Mouse (Mus musculus): ENCODE data around the gene Rnf145.
A peak's percentile ranks its signal among the peaks of the same experiment; 100 is the strongest.
"Not testable (repeated sequence)": the region's sequence is repeated elsewhere in the genome, so short reads cannot be mapped to it uniquely, and the experiment has no call there.

The Rnf145 gene

DNA sequence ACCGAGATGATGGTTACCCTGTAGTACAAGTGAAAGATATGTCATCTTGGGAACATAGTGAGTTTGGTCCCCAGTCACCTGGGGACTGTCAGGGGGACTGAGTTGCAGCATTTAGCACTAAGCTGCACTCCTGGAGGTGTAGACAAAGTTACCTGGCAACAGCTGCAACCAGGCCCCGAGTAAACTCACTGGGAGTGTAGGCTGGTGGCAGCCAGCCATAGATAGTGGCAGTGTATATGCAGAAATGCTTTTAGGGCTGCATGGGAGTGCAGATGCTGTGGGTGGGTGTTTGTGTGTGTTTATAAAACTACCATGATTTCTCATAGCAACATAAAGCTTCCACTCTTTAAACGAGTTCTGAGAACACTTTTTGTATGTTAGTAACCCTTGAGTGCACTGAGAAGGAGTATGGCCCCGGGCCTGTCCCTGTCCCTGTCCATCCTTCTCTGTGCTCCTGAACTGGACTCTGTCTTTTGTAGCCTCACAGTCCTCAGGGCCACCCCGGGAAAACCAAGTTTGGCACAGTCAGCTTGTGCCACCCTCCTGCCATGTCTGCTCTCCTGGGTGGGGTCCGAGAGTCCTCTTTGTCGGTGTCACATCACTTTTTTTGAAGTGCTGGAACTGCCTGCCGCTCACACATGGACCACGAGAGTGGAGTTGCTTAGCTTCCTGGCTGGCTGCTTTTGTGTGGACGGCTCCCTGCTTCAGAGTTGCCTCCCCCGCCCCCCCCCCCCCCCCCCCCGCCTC lies 43.8 kb downstream of the Rnf145 start:
- DNase-seq (ENCODE audit: low spot score), result no peak

DNA sequence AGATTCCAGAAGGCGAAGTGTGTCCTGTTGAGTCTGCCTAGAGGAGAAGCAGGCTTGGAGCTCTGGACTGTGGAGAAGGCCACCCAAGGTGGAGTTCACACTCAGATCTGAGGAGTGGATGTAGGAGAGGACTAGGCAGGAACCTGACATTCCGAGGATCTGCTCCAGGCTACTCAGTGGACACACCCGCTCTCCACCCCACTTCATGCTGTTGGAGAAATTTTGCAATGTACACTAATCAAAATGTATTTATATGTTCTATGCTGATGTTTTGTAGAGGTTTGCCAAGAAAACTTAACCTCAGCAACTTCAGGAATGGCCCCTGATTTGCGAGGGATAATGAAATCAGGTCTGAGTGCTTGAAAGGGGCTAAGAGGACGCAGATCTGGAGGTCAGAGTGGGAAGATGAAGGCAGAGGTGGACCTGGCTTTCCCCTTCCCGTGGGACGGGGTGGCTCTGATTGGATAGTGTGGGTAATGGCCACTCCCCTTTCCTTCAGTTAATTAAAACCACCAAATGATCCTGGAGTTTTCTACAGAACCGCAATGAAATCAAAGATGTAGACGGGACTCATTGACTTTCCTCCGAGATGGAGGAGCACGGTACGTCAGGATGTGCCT lies 45.6 kb downstream of the Rnf145 start:
- no peak for DNase-seq (ENCODE audit: low spot score)

DNA sequence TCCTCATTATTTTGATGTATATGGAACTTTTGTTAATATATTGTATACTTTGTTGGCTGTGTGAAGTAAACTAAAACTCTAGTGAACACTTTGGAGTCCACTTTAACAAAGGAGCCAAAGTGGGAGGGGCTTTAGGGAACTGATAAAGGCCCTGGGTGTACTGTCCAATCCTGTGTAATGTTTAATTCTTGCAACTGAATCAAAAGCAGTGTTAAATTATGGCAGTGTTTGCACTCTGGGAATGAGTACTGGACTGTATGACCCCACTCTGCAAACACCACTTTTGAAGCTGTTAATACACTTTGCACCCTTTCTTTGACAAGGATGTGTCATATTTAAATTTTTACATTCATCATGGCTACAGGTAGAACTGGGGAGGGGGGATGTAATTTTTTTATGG lies 46.2 kb downstream of the Rnf145 start:
- no peak for DNase-seq (ENCODE audit: low spot score)

DNA sequence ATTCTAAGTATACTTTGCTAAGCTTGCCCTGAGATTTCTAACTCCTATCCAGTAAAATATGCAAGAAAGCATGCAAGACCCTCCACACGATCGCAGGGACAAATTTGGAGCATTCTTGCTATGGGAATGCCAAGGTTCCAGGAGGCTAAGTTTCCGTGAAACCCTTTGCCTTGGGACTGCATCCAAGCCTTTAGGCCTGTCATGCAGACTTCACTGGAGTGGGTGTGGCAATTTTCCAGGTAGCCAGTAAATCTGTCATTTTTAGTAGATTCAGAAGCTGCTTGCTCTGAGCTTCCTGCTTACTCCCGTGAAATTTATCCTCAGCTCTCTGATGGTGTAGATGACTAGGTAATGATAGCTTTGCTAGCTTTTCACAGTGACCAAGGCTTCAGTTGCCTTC lies 51.6 kb downstream of the Rnf145 start:
- DNase-seq (ENCODE audit: low spot score), result not testable (repeated sequence)

DNA sequence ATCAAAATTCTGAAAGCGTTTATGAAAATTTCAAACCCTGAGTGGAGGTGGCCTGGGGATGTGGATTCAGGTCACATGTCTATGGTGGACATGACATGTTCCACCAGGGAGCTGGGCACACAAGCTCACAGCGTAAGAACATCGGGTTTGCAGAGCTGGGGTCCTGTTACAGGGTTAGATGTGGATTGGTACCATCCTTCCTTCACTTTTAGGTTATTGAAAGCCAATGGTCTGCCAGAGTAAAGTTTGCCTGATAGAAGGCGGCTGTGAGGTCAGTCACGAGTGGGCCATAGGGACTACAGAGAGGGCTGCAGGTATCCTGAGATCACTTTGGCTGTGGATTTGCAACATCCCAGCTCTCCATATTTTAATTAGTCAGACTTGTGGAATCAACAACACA lies 54.0 kb downstream of the Rnf145 start:
- no peak for DNase-seq (ENCODE audit: low spot score)

DNA sequence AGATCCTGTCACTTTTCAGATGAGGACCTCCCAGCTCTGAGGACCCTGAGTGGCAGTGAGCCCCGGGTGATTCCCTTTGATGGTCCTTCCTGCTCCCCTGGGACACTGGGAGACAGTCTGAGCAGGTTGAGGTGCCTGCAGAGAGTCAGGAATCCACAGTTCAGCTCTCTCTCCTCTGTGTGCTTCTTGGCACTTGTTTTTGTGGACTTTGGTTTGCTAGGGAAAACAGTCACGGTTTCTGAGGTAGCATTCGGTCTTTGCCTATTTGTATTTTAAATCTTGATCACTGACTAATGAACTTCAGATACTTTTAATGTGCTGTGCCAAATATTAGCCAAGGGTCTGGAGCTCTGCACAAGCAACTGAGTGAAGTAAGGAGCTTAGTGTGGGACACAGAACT lies 54.6 kb downstream of the Rnf145 start:
- DNase-seq (ENCODE audit: low spot score), result no peak

DNA sequence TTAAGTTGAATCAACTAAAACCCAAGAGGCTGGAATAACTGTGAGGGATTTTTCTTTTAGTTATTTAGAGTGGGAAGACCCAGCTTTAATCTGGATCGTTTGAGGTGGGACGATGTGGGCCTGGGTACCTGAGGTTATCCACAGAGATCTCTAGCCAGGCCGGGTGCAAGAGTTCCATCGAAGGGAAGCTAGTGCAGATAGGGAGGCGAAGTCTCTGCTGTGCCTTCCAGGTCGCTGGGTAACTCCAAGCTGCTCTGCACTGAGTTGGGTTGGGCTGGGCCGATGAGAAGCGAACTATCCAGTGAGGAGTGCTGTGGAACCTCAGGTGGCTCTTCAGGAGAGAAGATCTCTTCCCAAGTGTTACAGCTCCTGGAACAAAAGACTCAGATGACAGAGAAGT lies 55.6 kb downstream of the Rnf145 start:
- DNase-seq (ENCODE audit: low spot score), result no peak

DNA sequence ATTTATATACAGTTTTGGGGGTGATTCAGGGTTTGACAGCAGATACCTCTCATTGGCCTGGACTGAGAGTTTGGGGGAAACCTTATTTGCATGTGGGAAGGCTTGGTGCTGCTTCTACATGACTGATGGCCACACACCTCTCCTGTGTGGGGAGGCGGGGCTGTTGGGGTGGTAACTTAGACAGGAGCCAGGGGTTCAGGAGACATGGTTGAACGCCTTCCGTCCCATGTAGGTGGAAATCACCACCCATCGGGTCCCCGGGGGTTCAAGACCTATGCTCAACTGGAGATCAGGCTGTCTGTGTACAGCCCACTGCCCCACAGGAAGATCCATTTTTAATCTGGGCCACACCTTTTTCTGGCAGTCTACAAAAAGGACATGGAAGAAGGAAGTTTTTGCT lies 56.1 kb downstream of the Rnf145 start:
- no peak for DNase-seq (ENCODE audit: low spot score)

DNA sequence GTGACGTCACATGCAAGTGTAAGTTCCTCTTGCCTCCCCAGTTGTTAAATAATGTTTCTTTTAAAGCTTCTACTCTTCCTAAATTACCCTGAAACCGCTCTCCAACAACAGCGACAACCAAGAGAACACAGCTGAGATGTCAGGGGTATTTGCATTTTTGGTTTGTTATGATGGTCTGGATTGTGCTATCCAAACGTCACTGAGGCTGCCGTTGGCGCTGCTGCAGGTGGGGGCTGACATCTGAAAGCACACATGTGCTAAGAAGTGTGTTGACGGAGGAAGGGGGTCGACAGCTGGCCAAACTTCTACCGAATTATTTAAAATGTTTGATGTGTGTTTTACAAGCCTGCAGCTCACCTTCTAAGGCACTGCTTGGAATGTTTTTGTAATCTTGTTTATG lies 59.1 kb downstream of the Rnf145 start:
- DNase-seq (ENCODE audit: low spot score), result no peak

DNA sequence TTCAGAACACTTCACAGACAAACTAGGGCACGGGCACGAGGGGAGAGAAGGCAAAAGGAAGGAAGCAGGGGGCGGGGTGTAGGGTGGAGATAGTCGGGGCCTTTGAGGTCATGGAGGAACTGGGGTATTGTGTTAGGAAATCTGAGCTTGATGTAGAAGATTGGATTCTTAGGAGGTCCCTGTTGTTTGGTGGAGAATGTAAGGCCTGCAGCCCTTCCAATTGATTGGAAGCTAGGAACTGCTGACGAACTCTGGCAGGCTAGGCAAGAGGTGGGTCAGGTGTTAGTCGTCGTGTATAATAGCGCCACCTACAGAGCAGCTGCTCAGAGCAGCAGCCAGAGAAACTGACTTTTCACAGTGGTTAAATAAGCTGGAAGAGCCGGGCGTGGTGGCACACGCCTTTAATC lies 62.5 kb downstream of the Rnf145 start:
- DNase-seq (ENCODE audit: low spot score), result peak; percentile 69

DNA sequence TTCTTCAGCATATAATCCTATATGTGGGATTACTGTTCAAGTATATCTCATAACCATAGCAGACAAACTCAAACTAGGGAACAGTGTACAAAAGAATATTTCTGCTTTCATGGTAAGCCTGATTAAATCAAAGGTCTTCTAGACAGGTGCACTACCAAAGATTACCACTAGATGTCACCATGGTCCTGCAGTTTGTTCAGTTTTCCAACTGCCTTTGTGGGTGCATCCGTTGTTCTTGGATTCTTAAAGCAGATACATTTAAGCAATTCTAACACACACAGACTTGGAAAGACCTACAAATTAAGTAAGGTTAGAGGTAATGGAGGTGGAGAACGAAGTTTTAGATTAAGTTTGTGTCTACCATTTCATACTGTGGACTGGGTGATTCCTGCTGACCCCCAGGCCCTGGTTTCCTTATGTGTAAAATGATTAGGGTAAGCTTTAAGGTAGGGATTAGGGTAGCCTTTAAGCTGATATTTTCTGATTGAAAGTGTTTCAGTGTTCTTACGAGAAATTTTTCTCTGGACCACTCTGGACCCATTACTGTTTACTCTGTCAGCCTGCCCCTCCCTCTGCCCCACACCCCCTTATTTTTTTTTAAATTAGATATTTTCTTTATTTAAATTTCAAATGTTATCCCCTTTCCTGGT lies 67.4 kb downstream of the Rnf145 start:
- peak; percentile 91 for DNase-seq (ENCODE audit: low spot score)

DNA sequence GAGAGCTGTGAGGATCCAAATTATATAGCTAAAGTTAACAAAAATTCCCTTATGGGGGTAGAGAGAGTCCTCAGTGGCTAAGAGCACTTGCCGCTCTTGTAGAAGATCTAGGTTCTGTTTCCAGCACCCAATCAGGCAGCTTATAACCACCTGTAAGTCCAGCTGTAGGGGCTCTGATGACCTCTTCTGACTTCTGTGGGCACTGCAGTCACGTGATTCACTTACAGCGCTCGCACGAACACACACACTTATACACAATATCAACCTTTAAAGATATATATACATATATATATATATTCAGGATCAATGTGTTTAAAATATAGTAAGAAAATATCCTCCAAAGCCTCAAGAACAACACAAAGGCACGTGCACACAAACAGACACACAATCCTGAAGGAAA lies 74.3 kb downstream of the Rnf145 start:
- no peak for DNase-seq (ENCODE audit: low spot score)

DNA sequence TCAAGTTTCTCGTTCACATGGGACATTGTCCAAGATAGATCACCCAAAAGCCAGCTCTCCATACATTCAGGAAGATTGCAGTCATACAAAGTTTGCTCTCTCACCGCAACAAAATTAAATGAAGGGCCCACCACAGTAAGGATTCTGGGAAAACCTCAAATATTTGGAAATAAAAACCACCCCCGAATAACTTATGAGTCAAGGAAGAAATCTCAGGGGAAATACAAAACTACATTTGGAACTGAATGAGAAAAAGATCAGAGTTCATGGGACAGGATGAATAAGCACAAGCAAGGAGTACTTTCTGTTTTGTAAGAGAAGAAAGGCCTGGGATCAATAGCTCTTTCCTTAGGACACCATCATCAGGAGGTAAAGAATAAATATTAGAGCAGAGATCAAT lies 76.0 kb downstream of the Rnf145 start:
- DNase-seq (ENCODE audit: low spot score), result no peak

DNA sequence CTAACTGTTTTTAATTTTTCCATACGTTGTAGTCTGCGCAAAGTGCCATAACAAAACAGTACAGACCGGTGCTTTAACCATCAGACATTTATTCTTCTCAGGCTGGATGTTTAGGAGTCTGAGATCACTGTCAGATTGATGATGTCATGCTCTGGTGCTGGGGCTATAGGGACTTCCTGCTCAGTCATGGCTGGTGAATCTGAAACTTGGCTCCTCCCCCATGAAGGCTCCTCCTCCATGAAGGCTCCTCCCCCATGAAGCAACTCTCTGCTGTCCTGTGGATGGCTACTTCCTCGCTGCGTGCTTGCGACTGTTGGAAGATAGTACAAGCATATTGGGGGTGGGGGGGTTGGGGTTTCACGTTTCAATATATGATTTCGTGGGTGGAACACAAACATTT lies 88.1 kb downstream of the Rnf145 start:
- no peak for DNase-seq (ENCODE audit: low spot score)

DNA sequence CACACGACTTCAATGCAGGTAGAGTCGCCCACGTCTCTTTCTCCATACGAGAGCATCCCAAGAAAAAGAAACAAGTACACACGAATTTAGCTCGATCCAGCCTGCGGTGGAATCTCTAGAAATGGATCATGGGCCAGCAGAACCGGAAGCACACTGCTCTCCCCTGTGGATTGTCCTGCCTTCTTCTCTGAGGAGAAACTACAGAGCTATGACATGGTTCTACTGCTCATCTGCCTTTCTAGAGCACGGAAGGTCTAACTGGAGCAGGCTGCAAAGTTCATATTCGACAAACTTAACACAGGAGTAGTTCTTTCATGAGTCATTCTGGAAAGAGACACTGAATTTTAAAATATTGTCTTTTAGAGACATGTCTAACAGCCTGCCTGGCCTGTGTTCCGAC lies 89.9 kb downstream of the Rnf145 start:
- DNase-seq (ENCODE audit: low spot score), result no peak

DNA sequence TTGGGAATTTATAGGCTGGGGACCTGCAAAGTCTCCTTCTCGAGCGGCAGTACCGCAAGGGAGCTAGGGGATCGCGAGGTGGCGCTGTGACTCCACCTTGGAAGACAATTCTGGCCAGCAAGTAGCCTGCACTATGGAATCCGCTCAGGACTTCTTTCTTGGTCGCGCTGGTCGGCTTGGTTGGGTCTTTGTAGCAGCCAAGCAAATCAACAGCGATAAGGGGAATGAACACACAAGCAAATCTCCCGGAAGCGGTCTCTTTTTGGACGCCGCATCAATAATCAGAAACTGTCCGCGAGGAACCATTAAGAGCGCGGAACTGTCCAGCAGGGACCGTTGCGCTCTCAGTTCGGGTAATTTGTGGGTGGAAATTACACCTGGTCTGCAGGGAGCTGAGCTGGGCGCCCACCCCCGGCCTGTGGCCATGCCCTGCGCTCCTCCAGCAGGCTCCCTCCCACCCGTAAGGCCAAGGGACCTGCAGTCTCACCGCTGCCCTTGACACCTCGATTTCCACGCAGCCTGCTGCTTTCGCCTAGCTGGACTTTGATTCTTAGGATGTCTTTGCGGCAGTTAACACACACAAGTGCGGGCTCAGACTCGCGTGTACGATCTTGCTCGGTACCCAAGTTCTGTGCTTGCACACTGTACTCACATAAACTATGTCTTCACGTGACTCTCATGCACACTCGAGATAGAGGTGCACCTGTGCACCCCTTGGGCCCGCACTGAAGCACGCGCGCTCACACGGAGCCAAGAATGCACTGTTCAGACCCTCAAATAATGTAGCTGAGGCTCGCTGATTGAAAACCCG lies 92.4 kb downstream of the Rnf145 start:
- DNase-seq (ENCODE audit: low spot score), result peak; percentile 98

DNA sequence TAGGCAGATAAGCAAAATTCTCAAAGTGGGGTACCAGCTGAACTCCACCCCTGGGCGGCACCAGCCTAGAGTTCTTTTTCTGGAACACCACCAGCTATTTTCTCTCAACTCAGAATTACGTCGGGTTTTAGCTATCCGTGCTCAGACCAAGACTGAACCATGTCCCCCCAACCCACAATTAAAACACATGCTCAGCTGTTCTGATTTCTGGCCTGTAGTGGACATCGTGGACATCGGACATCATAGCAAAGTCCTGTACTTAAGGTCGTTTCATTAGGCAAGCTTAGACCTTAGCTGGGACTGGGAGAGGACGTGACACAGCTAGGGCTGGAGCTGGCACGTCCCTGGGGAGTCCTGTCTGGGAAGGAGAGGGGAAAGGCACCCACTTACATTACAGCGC lies 93.4 kb downstream of the Rnf145 start:
- no peak for DNase-seq (ENCODE audit: low spot score)

DNA sequence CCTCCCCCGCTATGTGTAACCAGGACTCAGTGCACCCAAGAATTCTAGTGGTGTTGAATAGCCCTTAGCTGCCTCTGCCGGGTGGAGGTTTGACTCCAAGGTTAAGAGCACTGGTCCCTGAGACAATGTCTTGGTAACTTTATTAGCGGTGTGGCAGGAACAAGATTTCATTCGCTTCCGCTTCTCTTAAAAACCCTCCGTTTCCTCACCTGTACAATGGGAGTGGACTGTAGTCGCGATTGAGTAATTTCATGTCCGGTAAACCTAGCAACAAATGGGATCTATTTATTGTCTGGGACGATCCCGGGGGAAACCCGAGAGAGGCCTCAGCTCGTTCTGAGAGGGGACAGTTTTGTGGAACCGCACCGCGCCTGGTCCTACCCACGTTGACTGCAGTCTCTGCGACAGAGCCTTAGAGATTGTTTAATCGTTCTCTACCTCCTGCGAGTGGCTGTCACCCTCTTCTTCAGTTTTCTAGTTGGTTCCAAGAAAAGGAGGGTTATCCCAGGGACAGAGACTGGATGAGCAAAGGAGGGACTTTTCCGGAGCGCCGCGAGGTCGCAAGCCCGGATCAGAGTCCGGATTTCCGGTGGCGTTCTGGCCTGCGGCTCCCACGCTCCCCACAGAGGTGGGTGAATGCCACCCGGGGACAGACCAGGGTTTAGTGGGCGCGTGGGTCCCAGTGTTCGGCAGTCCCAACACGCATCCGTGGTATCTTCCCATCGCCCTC lies 94.1 kb downstream of the Rnf145 start:
- DNase-seq (ENCODE audit: low spot score), result peak; percentile 36

DNA sequence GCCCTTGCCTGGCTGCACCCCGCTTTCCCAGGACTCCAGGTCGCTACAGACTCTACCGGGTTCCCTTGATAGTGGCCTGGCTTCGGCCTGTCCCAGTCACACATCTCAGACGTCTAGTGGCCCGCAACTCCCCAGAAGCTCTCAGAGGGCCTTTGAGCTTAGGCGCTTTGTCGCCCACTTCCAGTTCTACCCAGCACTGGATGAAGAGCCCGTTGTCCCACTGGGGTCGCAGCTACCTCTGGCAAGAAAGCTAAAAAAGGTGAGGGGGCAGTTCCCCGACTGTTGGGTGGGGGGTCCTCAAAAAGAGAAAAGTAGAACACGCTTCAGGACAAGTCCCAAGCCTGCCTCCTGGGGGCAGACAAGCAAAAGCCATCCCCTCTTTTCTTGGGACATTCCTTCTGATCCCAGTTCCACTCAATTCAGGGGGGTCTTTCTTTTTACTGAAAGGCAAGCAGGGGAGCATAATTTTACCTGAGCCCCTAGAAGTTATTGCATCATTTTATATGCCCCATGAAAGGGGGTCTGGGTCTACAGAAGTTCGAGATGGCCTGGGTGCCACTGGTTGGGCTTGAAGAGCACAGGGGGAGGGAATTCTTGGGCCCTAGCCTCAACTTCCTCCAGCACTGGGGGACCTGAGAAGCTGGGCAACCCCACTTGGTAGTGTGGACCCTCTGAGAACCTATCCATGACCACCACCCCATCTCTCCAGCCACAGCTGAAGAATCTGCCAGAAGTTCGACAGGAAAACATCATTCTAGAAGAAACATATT lies 94.8 kb downstream of the Rnf145 start:
- DNase-seq (ENCODE audit: low spot score), result peak; percentile 39

Measured in embryo, embryonic 10 days (tissue).